Mouse (Mus musculus) adrenal gland, adult 18-20 months (tissue): Measurements from ENCODE around the gene Klk10. TPM values are rescaled to one million over a fixed set of nuclear protein-coding genes. Genes with fewer than 3 reads are reported as not detected.

Experiments used
- DNase-seq, 2 experiments: peaks; one replicate each; pipeline ENCODE4 v3.0.0; 2021 to 2022; ENCODE audit warnings: low spot score in 2 of 2
- long read RNA-seq, 2 experiments: library from polyadenylated mRNA; stranded (forward); transcript quantifications; one replicate each; pipeline ENCODE4 v2.0.0; 2021
- total RNA-seq, 2 experiments: library from RNA; stranded (reverse); gene quantifications; 1 replicate in 1 of 2; 2 replicates in 1 of 2; pipeline ENCODE4 v1.2.3; 2021

Klk10 gene
- total RNA-seq: under 1 TPM; 0.36 to 0.86 TPM
- long read RNA-seq, experiment 1, partial matches to known transcripts: 0 of 1 reads
- long read RNA-seq, experiment 1, other reads (novel, unspliced or antisense): 0 of 1 reads
- long read RNA-seq, experiment 2, partial matches to known transcripts: 0 of 1 reads
- long read RNA-seq, experiment 2, other reads (novel, unspliced or antisense): 0 of 1 reads

DNA sequence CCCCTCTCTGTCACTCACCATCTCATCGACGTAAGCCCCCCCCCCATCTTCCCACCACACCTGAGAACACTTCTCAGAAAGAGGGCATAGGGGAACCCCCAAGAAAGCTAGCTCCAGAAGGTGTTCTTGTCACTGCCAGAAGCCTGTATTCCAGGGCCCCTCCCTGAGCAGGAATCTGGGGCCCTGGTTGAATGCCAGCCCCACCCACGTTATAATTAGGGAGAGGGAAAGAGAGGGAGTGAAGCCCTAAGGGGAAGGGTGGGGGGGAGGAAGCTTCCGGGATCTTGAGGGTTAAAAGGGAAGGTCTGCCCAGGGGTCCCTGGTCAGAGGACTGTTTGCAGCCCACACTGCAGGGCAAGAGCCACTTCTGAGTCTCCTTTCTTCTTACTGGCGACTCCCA, at the start of gene Klk10:
Gene Klk10 (plus strand): TSS at position 290 of the 400 bp plus-strand sequence.
- DNase-seq: peak in 1 of 2 experiments; percentile 10

DNA sequence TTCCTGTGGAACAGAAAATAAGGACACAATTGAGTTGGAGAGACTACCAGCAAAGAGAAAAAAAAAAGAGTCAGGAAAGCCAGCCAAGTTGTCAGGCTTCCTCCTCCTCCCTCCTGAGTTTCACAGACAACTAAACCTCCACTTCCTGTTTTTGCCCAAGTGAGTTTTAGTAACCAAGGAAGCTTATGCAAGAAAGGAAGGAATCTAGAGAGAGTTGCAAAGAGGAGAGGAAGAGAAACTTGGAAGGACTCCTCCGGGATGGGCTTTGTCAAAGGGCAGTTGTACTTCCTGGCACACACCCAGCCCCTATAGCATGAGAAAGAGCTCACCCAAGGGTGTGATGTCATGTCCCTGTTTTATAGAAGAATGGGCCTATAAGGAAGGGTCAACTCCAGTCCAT, 33.0 kb upstream of the Klk10 start:
- no peak for DNase-seq

DNA sequence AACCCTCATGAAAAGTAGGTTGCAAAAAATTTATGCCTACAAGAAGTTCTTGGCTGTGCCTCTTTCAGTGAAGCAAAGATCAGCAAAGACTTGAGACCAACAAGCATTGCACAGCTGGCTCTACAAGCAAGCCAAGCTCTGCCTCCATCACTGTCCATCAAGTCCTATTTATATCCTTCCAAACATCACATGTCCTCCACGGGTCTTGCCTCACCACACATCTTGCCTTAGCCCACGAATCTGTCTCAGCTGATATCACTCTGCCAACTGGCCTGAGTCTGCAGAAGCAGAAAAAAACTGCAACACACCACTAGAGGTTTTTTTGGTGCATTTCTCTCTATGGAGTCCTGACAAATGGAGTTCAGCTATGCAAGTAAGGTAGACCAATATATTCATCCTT, 28.0 kb upstream of the Klk10 start:
- DNase-seq: no peak

DNA sequence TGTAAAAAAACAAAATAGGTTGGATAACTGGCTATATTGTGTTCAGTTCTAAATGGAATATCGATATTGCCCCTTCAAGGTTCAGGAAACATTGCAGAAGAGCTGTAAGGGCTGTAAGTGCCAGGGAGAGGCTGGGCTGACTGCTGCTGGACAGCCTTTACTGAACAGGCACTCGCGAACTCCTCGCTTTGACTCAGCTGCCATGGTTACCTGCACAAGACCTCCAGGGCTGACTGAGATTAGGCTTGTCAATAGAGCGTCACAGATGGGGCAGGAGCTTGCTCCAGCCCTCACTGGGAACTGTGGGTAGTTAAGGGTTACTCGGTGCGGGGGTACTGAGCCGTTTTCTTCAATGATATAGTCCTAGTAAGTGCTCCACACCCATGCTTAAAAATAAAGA, 14.4 kb upstream of the Klk10 start:
- no peak for DNase-seq

DNA sequence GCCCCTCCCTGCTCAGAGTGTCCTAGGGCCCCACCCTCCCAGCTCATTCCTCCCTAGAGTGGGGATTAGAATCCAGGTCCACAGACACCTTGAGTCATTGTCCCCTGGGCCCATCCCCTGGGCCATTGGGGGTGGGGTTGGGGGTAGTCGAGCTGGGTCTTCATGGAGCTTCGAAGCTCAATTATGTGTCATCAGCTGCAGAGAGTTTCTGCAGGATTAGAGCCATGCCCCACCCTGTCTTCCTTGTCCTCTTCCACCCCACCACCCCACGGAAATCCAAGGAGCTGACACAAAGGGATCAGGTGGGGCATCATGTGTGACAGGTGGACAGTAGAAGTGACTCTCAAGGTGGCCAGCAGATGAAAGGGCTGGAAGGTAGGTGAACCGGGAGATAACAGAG, 12.2 kb upstream of the Klk10 start, which contains the start of gene Klk12:
Gene Klk12 (plus strand): TSS at position 301 of the 400 bp plus-strand sequence.
- no peak for DNase-seq

DNA sequence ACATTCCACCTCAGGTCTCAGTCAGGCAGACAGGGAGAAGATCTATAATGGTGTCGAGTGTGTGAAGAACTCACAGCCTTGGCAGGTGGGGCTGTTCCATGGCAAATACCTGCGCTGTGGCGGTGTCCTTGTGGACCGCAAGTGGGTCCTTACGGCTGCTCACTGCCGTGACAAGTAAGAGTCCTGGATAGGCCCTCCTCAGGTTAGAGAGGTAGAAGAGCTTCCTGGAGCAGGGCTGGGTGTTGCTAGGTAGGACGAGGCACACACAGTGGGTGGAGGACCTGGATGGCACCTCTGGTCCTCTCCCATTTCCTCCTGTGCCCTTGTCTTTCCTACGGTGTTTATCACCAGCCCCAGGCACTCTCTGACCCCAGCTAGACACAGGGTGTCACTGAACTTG, 11.2 kb upstream of the Klk10 start:
- DNase-seq: no peak

DNA sequence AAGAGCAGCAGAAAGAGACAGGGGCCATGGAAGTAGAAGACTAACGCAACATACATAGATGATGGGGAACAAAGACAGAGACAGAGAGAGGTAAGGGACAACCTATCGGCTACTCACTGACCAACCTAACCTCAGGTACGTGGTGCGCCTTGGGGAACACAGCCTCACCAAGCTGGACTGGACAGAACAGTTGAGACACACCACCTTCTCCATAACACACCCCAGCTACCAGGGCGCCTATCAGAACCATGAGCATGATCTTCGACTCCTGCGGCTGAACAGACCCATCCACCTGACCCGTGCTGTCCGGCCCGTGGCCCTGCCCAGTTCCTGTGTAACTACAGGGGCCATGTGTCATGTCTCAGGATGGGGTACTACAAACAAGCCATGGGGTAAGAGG, 10.1 kb upstream of the Klk10 start:
- peak in 1 of 2 experiments; percentile 7 for DNase-seq

DNA sequence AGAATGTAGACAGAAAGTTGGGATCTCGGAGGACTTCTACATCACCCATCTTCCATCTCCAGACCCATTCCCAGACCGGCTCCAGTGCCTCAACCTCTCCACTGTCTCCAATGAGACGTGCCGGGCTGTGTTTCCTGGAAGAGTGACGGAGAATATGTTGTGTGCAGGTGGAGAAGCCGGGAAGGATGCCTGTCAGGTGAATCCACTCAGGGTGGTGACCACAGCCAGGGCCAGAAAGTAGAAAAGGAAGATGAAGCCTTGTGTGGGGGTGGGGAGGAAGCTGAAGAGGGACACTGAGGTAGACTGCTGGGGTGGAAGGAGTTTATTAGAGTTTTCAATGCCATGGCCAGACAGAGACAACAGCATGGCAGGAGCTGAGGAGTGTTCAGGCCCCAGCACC, 8.9 kb upstream of the Klk10 start:
- peak in 1 of 2 experiments; percentile 6 for DNase-seq

DNA sequence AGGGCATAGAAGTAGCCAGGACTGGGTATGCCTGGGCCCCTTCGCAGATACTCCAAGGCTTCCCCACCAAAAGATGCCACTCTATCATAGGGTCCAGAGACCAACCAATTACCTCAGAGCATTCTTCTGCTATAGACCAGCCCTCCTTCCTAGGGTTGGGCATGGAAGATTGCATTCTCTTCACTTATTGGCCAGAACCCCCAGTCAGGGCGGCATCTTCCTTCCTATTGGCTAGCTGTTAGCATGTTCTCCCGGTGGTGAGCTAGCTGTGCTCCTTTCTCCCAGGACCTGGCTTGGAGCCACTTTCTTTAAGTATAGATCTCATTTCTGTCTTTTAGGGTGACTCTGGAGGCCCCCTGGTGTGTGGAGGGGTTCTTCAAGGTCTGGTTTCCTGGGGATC, 7.9 kb upstream of the Klk10 start:
- DNase-seq: no peak

DNA sequence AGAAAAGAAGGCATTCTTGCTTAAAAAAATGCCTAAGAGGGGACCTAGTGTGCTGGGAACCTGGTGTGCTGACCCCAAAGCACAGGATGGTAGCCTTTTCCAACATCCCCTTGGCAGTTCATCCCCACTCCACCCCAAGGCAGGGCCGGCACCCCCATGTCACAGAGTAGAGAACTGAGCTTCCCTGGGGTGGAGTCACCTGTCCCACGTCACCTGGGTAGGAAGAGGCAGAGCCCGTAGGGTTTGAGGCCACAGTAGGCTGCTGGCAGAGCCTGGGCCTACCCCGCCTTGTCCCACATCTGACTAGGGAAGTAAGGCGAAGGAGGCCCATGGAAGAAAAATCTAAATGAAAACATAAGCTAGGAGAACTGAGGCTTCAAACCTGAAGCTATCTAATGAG, 6.5 kb upstream of the Klk10 start, which contains the start of gene Klk11:
Gene Klk11 (plus strand): TSS at position 241 of the 400 bp plus-strand sequence.
- peak in 1 of 2 experiments; percentile 7 for DNase-seq

DNA sequence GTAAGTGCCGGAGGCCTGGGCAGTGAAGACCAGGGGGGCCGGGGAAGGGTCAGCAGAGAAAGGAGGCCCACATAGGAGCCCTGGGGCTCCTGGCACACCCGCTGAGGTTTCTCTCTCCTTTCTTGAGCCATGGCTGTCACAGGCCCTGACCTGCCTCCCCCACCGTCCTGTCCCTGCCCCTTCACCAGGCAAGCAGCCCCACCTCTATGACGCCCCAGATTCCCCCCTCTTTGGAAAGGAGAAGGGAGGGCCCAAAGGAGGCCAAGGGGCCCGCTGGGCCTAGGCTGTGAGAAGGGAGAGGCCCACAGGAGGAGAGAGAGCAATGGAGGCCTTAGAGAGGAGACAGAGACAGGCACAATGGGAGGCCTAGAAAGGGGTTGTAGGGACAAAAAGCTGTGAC, 6.0 kb upstream of the Klk10 start:
- DNase-seq: peak in 1 of 2 experiments; percentile 5

DNA sequence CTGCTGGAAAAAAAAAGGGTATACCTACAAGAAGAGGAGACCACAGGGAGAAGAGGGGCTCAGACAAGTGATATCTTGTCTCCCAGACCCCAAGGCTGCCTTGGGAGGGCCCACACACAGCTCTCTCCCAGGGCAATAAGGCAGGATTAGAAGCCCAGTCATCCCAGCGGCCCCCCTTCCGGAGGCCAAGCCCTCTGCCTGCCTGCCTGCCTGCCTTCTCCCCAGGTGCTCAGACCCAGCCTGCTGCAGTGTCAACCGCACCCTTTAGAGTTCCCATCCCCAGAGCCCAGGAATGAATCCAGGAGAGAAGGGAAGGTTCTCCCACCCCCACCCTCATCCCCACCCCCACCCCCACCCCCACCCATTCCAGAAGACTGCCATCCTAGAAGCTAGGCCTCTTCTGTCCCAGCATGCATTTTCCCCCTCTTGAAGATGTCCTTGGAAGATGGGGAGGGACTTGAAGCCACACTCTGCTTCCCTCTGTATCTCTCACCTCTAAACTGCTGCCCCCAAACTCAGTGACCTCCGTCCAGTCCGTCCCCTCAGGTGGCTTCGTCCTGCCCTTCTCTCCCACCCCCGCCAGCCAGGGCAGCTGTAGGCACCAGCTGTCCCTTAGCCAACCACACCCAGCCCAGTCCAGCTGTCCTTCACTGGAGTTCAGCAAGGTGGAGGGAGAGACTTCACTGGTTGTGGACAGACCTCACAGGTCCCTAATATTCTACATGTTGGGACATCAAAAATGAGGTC, 5.4 kb upstream of the Klk10 start:
- peak in 1 of 2 experiments; percentile 6 for DNase-seq

DNA sequence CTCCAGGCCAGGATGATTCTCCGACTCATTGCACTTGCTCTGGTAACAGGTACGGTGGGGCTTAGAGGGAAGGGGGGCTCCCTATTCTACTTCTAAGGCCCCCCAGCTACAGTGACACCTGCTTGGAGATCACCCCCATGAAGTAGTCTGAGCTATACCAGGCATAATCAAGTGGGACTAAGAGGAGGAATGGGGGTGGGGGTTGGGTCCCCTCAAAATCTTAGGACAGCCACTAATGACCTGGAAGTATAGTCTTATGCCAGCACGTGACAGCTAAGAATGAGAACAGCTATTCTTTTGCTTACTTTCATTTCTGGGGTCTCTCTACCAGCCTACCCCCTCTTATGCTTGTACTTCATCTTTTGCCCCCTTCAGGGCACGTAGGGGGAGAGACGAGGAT, 4.3 kb upstream of the Klk10 start:
- no peak for DNase-seq

DNA sequence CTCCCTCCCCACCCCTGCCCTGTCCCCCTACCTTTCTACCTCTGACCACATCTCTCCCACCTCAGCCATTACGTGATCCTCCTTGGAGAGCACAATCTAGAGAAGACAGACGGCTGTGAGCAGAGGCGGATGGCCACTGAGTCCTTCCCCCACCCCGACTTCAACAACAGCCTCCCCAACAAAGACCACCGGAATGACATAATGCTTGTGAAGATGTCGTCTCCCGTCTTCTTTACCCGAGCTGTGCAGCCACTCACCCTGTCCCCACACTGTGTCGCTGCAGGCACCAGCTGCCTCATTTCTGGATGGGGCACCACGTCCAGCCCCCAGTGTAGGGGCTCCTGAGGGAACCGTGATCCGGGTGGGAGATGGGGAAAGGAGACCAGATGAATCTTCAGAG, 3.4 kb upstream of the Klk10 start:
- peak in 1 of 2 experiments; percentile 11 for DNase-seq

DNA sequence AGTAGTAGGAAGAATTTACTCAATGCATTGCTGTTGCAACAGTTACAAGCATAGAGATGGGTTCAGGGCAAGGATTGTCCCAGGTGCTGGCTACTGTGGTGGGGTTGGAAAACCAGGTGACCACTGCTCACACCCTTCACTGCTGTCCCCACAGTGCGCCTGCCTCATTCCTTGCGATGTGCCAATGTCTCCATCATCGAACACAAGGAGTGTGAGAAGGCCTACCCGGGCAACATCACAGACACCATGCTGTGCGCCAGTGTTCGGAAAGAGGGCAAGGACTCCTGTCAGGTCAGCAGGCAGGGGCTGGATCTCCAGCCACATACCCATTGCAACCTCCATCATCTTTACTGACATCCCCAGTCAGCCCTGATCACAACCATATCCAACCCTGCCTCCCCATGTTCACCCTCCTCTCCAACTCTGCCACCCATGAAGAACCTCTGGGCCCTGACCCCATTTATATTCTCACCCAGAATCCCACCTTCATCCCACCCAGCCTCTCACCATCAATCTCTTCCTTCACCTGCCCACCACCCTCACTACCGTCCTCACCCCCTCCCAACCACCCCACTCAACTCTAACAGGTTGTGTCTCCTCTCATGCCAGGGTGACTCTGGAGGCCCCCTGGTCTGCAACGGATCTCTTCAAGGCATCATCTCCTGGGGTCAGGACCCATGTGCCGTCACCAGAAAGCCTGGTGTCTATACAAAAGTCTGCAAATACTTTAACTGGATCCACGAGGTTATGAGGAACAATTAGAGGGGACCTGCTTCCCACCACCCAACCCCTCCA, 2.5 kb upstream of the Klk10 start:
- DNase-seq: peak in 1 of 2 experiments; percentile 12

DNA sequence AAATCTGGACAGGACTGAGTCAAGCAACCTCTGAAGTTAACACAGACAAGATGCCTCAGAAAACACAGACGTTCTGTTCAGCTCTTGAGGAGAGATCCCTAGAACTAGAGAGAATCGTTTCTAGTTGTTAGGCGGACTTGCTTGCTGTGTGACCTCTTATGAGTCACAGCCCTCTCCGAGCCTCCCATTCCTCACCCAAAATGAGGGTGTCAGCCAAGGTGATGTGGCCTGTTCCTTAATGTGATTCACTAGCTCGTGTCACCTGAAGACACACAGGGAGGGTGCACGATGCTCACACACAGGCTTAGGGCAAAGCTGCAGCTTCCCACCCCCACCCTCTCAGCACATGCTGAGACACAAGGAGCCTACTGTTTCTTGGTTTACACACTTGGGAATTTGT, 594 bp upstream of the Klk10 start:
- DNase-seq: peak in 1 of 2 experiments; percentile 14

DNA sequence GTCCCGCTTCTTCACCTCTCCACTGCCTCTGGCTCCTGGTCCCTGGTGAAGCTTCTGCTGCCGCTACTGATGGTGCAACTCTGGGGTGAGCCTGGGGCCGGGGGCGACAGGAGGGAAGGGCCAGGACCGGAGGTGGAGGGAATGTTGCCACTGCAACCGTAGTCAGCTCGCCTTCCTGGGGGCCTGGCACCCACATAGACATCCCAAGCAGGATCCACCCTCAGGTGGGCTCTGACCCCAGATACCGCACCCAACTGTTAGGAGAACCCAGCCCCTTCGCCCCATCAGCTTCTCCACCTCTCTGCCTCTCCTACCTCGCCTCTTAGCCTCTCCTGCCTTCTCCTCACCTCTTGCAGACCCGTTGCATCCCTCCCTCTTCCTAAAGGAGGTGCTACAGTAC, 706 bp downstream of the Klk10 start:
- DNase-seq: peak in 1 of 2 experiments; percentile 15

DNA sequence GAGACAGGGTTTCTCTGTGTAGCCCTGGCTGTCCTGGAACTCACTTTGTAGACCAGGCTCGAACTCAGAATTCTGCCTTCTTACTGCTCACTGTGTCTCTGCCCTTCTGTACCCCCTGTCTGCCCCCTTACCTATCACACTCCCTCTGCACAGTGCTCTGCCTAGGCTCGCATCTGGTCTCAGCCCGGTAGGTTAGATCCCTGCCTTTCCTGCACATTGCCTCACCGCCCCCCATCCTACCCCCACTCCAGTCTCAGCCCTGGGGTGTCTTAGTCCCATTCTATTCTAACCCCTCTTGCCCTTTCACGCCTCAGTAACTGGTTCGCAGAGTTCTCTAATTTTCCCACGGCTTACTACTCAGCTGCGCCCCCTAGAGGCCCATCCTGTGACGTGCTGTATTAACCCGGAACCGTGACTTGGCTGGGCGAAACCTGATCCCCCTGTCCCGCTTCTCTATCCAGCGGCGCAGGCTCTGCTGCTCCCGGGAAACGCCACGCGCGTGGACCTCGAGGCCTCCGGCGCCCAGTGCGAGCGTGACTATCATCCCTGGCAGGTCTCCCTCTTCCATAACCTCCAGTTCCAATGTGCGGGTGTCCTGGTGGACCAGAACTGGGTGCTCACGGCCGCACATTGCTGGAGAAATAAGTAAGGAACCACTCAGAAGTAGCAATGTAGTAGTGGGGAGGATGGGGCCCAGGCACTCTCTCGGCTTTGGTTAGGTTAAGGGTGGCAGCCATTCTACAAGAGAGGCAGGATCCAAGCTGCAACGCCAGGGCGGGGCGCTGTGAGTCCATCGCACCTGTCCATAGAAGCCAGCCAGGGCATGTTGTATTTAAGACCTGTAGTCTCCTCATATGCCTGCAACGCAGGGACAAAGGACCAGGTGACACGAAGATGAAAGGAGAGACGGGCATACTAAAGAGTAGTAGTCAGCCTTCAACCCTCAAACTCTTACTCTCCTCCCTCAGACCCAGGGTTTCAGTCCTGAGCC, 1.7 kb downstream of the Klk10 start:
- DNase-seq: peak; percentile 67 to 71

DNA sequence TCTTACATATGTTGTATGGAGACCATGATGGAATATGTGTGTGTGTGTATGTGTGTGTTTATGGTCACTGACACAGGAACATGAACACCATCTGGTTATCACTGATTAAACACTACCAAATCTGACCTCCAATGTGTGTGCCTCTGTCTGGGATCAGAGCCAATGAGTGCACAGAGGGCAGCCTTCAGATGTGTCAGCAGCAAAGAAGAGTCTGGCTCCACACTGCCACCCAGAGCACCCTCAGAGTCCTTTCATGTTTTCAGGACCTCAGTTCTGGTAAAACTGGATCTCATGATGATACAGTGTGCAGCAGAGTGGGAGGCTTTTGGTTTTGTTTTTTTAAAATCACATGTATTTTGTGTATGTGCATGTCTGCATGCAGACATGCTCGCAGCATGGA, 4.5 kb downstream of the Klk10 start:
- no peak for DNase-seq

DNA sequence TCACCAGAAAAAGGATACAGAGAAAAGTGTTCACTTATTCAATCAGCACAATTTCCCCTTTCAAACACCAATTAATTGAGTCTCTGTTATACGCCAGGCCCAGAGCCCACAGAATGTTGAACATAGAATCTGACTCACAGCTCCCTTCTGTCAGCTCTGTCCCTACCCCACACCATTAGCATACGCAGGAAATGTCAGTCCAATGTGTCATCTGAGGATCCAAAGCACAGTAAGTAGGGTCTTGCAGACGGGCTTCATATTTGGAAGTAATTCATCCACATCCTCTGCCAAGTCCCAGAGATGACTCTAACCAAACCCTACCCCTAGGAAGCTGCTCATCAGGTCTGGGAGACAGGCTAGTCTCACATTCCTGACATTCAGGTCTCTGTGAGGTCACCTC, 7.3 kb downstream of the Klk10 start:
- no peak for DNase-seq

DNA sequence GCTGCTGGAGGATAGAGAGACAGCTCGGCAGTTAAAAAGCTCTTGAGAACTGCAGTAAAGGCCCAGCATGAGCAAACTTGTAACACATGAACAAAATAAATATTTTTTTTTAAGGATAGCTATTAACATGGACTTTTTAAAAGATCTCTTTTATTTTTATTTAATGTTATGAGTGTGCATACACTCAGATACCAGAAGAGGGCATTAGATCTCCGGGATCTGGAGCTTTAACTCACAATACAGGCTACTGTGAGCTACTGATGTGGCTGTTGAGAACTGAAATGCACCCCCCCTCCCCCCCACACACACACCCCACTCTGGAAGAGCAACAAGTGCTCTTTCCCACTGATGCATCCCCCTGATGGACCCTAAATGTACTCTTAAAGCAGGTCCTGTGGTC, 8.5 kb downstream of the Klk10 start:
- DNase-seq: no peak
